Mouse (Mus musculus): ENCODE data around the gene Ppard.

Ppard gene

DNA sequence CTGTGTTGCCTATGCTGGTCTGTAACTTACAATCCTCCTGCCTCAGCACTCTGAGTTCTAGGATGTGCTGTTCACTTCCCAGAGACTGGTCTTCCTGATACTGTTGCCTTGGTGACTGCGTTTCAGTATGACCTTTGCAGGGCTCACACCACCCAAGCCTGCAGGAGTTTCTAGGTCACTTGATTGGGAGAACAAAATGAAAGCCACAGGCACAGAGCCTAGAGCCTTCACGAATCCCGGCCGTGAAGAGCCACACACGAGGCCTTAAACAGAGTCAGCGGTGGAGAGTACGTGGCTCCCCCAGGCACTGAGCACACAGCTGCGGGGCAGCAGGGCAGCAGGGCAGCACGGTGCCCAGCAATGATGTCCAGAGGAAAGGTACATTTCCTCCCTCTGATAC is 25.8 kb downstream of the Ppard start:
- DNase-seq: no peak

DNA sequence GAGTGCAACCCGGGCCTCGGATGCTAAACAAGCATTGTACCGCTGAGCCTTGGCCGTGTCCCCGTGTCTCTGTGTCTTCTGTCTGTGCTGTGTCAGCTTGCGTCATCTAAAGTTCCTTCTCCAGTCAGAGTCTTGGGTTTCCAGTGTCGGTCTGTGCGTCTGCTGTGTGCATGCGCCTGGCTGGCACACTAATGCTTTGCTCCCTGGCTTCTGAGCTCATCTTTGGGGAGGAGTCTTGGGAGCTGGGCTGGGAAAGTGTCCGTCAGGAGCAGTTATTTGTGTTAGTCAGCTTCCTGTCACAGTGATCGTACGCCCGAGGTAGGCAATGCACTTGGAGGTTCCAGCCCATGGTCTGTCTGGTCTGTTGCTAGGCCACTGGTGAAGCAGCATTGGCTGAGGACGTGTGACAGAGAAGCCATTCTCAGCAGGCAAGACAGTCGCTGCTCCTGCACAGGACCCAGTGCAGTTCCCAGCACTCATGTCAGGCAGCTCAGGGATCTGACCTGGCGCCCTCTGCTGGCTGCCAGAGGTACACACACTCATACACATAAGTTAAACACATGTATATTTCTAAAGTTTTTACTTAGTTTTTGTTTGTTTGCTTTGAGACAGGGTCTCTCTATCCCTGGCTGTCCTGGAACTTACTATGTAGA is 27.5 kb downstream of the Ppard start:
- DNase-seq: peak; percentile 63

DNA sequence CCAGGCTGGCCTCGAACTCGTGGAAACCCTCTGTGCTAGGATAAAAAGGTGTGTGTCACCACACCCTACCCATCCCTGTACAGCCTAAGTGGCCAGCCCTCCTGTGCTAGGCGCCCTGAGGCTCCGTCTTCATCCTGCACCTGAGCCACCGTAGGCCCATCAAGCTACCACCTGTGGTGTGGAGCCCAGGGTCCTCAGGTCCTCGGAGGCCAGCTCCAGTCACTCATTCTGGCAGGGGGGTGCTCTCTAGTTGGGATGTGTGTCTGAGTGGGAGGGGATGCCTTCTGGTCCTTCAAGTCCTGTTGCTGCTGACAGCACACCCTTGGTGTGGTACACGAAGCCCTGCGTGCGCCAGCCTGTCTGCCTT is 28.0 kb downstream of the Ppard start:
- DNase-seq: no peak

DNA sequence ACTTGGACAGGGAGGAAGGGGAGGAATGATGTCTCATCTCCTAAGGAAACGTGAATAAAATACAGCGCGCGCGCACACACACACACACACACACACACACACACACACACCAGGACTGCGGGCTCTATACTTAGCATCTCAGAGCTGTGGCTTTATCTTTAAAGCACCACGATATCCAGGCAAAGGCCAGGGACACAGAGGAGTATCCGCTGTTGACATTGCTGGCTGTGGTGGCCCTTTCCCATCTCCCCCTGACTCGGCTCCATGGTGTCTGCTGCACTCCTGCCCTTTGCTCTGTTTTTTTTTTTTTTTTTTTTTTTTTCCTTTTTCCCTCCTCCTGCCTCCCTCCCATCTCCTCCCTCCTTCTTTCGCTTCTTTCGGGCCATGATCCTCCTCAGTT is 29.3 kb downstream of the Ppard start:
- DNase-seq: peak; percentile 36

DNA sequence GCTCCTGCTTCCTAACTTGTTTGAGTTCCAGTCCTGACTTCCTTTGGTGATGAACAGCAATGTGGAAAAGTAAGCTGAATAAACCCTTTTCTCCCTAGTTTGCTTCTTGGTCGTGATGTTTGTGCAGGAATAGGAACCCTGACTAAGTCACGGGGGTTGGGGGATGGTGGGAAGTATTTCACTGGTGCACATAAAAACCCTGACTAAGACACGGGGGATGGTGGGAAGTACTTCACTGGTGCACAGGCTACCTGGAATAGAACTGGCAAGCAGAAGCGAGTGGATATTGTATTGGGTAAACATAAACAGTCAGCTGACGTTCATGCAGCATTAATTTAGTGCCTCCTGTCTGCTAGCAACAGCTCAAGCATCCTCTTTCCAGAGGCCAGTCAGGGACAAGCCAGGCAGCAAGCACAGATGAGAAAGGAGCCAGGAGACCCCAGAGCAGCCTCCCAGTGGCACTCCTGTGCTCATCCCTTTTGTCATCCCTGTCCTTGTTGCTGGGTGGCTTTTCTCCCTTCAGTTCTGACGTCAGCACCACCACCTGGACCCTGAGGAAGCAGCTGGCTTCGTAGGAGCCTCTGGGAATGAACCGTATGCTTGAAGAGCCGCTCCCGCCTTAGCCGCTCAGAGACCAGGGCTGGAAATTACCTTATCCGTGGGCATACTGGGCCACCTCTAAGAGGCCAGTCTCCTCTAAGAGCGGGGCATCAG is 30.8 kb downstream of the Ppard start:
- no peak for DNase-seq

DNA sequence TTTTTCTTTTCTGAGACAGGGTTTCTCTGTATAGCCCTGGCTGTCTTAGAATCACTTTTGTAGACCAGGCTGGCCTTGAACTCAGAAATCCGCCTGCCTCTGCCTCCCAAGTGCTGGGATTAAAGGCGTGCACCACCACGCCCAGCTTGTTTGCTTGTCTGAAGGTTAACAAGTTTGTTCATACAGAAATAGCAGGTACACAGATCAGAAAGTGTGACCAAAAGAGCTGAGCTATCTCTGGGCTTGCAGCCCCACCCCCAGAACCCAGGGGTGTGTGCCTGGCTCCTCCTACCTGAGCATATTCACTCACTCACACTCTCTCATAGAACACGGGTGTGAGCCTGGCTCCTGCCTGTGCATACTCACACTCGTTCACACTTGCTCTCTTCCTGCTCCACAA is 34.8 kb downstream of the Ppard start:
- DNase-seq: no peak

DNA sequence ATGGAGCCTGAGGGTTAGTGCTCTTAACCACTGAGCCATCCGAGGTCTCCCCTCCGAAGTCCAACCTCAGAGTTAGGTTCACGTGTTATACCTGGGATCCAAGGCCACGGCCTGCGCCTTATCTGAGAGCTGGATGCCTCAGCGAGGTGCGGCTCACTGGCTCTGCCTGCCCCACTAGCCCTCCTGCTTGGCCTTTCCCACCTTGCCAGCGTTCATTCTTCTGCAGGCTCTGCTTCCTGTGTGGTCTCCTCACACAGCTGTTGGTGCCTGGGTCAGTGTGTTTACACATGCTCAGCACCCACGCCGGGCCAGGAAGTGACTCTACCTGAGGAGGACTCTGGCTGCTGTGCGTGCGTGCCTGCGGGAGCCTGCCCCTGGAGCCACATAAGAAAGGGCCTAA is 37.7 kb downstream of the Ppard start:
- DNase-seq: no peak

DNA sequence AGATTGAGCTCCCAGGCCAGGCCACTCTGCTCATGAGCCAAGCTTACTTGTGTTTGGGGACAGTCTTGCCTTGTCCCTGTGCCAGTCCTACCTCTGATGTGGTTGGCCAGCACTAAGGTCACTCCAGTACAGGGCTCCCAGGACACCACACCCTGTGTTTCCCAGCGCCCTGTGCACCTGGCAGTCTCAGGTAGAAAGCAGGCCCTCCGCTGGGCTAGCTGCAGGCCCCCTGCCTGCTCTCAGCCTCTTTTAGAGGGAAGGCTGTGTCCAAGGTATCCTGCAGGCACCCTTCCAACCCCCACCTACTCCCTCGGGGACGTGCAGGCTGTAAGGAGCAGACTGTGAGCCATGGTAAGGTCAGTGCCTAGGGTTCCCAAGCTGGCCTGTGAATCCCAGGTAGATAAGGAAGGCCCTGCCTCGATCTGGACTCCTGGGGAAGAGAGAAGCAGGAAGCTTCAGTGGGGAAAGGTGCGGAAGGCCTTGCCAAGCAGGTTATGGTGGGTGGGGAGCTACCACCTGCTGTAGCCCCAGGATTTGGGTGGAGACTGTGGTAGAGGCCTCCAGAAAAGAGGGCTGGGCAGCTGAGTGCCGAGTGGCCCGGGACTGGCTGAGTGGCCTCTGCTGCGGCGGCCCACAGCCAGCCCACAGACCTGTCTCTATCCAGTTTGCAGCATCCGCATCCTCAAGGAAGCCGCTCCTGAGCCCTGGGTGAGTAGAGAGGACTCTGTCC is 39.2 kb downstream of the Ppard start:
- no peak for DNase-seq

DNA sequence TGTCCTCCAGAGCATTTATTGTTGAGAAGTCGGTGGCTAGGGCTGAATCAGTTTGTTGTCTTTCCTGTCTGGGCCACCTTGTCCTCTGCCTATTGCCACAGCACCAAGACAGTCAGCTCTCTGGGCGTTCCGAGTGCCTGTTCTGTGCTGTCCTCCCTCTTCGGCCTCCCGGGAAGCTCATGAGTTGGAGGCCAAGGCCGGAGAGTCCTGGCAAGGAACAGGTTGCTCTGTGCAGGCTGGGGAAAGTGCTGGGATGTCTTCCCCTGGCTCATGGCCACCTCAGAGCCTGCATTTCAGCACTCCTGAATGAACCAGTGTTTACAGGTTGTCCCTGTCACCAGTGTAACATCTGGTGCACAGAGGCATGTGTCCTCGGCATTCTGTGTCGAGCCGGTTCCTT is 39.8 kb downstream of the Ppard start:
- no peak for DNase-seq

DNA sequence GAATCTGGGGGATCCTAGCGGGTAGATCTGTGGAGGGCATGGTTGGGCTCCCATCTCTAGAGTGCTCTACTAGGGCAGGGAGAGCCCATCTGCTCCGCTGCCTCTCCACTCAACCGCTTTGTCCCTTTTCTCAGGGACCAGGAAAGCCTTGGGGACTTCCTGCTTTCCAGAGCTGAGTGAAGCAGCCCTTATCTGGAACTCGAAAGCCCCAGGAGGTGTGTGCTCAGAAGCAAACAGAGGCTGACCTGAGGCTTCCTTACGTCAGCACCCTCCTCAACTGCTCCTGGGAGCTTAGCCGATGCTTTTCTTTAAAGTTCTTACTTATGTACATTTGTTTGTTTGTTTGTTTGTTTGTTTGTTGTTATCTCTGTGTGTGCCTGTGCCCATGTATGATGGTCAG is 40.3 kb downstream of the Ppard start:
- DNase-seq: no peak

DNA sequence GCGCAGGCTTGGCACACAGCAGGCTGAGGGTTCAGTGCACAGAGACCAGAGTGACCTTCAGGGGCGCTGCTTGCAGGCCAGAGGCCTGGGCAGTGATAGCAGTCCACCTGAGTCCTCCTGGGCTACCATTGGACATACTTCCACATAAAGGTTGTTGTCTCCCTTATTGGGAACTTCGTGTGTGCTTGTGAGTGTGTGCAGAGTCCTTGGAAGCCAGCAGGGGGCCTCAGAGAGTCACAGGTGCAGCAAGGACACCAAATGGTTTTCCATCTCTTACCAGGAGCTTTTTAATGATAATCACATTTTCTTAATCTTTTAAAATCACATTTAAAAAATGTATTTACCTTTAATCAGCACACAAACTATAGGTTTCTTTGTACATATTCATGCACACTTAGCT is 42.2 kb downstream of the Ppard start:
- DNase-seq: peak; percentile 48

DNA sequence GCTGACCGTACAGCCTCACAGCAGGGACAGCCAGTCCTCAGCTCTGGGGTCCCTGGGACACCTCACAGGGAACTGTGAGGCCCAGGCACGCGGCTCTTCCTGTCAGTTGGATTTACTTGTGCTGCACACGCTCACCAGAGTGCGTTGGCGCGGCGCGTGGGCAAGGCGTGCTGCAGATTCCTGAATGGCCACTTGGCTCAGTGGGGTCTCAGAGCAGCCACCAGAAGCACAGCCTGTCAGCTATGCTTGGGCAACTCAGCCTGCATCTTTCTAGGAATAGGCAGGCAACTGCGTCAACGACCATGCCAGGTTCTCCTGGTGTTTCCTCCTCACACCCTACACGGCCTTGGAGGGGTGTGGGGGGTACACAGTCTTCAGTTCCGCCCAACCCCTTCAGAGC is 44.7 kb downstream of the Ppard start:
- no peak for DNase-seq

DNA sequence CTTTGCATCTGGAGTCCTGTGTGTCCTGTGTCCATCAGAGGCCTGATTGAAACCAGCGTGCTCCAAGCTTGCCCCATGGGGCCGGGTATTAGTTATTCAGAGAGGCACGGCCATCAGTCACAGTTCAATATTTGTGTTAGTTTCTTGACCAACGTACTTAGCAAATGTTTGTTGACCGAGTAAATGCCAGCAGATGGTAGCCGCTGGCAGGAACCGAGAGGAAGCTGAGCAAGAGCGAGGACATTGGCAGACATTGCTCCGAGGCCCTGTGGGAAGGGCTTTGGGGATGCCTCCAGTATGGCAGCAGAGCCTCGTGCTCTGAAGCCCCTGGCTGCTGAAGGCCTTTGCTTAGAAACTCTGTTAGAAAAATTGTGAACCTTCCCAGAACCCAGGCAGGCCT is 45.2 kb downstream of the Ppard start:
- DNase-seq: no peak

DNA sequence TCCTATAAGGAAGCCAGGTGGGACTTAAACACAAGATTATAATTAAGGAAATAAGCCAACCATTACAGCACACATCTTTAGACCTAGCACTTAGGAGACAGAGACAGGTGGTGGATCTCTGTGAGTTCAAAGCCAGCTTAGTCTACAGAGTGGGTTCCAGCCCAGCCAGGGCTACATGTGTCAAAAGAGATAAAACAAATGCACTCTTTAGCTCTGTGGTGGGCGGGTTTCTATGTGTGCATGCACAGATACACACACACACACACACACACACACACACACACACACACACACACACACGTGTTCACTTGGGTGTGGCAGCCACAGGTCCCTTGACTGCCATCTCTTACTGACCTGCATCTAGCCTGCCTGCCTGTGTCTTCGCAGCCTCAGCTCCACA is 45.7 kb downstream of the Ppard start:
- no peak for DNase-seq

DNA sequence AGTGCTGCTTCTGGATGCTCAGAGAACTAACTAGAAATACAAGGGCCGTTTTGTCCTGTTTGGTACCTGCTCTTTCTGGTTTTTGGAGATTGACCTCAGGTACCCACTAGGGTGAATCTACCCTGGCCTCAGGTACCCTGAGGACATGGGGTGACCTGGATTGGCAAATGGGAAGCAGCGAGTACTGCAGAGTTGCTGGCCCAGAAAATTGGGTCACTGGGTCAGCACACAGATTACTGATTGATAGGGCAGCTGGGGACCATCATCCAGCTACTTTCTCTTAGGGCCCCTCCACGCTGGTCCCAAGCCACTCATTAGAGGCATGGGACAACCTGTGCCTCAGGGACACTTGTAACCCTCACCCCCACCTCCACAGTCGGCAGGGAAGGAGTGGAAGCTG is 46.7 kb downstream of the Ppard start:
- no peak for DNase-seq

DNA sequence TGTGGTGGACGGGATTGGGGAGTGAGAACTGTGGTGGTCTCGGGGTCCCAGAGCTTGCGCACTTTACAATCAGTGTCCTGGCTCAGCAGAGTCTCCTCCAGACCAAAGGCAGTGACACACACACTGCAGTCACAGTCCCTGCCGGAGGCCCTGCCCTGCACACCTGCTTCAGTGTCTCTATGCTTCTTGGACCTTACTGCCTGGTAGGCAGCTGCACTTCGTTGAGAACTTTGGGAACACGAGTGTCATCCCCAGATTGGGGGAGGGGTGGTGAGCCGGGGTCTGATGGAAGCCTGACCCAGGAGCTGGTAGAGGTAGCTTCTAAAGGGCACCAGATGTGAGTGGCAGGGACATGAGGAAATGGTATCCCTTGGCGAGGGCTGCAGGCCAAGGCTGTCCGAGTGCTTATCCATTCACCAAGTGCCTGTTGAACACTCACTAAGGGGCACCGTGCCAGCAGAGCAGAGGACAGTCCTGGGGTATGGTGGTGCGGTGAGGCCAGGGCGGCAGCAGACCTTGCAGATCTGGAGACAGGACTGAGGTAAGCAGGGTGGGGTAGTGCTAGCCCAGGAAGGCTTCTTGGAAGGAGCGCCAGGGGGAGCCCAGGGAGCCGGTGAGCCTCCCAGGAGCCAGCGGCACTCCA is 47.4 kb downstream of the Ppard start:
- no peak for DNase-seq

DNA sequence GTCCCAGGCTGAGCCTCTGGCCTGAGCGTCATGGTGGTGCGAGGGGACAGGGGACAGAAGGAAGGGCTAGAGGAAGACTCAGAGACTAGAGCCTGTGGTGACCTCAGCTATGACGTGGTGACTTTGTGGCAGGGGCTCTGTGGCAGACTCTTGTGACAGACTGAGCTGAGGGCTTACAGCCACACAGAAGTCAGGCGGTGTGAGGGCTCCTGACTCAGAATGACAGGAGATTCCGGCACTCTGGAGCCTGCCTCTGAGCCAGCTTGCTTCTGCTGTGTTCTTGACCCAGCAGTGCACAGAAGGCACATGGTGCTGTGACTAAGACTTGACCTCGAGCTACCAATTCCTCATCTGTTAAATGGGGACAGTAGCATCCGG is 47.9 kb downstream of the Ppard start:
- no peak for DNase-seq

DNA sequence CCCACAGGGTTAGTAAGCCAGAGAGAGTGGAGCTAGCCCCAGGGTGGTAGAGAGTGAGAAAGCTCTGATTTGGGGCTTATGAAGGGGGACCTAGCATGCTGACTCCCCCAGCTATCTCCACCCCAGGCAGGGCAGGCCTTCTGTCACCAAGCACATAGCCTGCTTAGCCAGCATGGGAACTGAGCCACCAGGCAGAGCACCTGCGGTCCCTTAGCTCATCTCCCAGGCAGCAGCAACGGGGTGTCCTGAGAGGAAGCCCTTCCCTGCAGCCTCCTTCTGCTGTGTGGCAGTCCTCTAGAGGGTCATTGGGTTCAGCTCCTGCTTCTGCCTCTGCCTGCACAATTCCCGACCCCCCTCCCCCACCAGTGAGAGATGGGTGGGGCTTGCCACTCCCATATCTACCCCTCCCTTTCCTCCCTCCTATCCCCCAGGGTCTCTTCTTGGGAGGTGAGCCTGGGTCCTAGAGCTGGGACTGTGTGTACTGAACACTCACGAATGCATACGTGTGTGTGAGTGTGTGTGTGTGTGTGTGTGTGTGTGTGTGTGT is 48.4 kb downstream of the Ppard start:
- no peak for DNase-seq

DNA sequence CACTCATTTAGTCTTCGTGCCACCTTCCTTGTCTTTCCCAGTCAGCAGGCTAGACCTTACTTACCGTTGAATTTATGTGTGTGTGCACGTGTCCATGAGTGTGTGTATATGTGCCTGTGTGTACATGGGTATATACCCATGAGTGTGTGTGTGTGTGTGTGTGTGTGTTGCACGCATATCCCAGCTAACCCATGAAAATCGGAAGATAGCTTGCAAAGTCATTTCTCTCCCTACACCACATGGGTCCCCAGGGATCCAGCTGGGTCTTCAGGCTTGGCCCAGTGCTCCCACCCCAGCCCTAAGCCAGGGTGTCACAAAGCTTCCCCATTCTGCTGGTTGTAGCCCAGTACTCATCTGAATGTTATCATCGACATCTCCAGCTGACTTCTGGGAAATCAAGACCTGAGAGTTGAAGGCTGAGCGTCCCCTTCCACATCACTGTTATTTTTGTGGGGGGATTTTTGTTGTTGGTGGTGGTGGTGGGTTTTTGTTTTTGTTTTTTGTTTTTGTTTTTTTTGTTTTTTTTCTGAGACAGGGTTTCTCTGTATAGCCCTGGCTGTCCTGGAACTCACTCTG is 49.5 kb downstream of the Ppard start:
- no peak for DNase-seq

DNA sequence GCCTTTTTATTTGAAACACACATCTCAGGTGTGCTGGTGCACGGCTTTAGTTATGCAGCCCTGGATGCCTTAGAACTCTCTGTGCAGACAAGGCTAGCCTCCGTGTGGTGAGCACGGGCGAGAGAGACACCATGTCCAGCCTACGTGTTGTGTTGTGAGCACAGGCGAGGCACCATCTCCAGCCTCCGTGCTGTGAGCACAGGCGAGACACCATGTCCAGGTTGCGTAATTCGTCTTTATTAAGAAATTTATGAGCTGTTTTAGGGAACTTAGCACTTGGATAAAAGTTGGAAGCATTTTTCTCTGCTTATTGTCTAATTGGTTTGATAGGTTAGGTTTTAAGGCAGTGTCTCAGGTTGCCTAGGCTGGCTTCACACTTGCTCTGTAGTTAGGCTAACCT is 50.7 kb downstream of the Ppard start:
- DNase-seq: no peak

DNA sequence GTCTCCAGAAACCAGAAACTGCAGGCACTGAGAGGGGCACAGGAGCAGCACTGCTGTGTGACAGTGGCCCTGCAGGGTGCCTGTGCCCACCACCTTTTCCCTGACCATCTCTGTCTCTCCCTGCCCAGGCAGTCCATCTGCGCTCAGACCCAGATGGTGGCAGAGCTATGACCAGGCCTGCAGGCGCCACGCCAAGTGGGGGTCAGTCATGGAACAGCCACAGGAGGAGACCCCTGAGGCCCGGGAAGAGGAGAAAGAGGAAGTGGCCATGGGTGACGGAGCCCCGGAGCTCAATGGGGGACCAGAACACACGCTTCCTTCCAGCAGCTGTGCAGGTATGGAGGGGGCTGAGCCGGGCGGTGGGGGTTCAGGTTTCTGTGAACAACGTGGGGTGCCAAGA is 53.6 kb downstream of the Ppard start:
- DNase-seq: no peak

DNA sequence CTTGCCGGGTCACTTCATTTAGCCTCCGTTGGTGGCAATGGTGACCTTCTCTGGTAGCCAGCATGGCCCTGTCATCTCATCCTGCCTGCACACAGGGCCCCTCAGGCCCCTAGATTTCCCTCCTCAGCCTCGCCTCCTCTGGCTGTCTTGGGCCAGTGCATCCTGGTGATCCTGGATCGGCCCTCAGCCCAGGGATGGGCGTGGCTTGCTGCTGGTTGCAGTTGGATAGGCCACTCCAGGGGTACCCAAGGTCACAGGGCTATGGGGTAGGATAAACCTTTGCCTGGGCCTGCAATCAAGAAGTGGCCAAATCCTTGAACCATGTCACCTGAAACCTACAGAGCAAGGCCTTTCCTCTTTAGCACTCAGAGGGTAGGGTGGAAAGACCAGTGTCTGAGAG is 54.5 kb downstream of the Ppard start:
- no peak for DNase-seq

DNA sequence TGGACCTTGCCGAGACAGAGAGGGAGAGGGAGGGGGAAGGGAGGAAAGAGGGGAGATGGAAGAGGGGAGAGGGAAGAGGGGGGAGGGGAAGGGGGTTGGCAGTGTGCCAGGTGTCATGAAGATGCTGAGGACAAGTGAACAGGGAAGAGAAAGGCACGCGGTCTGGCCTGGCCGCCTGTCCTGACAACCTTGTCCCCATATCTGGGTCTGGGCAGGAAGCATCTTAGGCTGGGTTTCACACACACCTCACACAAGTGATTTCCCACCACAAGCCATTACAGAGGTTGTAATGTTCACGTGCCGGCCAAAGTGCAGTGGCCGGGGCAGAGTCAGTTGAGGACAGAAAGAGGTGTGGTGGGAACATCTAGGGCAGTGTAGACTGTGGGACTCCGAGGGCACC is 55.1 kb downstream of the Ppard start:
- no peak for DNase-seq

Measured in liver (tissue).